Mouse (Mus musculus): ENCODE measurements around the gene Arhgef18. TPM values are rescaled to one million over a fixed set of nuclear protein-coding genes. Genes with fewer than 3 reads are reported as not detected.

The Arhgef18 gene
- polyA plus RNA-seq, 1 experiment from 2014 or later, result 5.5 TPM

- Histone ChIP-seq H3K27ac (replicated peaks) (no peak overlapping the region), H3K9me3 (ENCODE audit: control insufficient read depth, low read length) (no peaks in the 10 kb centered on the region), H3K4me3 (ENCODE audit: low read depth, low read length) (no peak overlapping the region), H3K4me2 (replicated peaks; ENCODE audit: low read depth) (no peak overlapping the region), H3K36me3 (ENCODE audit: control insufficient read depth, insufficient read depth, low read length) (no peaks in the 10 kb centered on the region), H3K4me1 (replicated peaks; ENCODE audit: control insufficient read depth, insufficient read depth) (no peaks in the 10 kb centered on the region), H3K27me3 (ENCODE audit: control insufficient read depth, insufficient read depth, low read length) (no peaks in the 10 kb centered on the region), H3K9ac (ENCODE audit: low read length) (no peak overlapping the region)
- WGBS, result 38% methylated on average over 4 of the region's 4 CpGs
- TF ChIP-seq CTCF (IDR thresholded peaks at IDR 0.05; ENCODE audit: low read depth) (no peak), EP300 (optimal IDR thresholded peaks at IDR 0.05) (no peak)
- DNase-seq (ENCODE audit: low spot score) (no peak), ATAC-seq (ENCODE audit: low FRiP score, low TSS enrichment) (no peak; the same call in 1 of the 2 replicates)
These were observed 87.5 kb downstream of the Arhgef18 start for GRCm38 (mm10) chr8:3480221-3480785.

GRCm38 (mm10) chr8:3481605-3482004 lies 88.8 kb downstream of the Arhgef18 start:
- no peak overlapping the region for H3K9ac ChIP-seq (ENCODE audit: low read length)
- no peak overlapping the region for H3K4me2 ChIP-seq (replicated peaks; ENCODE audit: low read depth)
- ATAC-seq (ENCODE audit: low FRiP score, low TSS enrichment), result no peak
- no peak overlapping the region for H3K4me3 ChIP-seq (ENCODE audit: low read depth, low read length)
- no peaks in the 10 kb centered on the region for H3K9me3 ChIP-seq (ENCODE audit: control insufficient read depth, low read length)
- H3K36me3 ChIP-seq (ENCODE audit: control insufficient read depth, insufficient read depth, low read length), result no peaks in the 10 kb centered on the region
- H3K4me1 ChIP-seq (replicated peaks; ENCODE audit: control insufficient read depth, insufficient read depth), result no peaks in the 10 kb centered on the region
- 54% methylated on average over 5 of the region's 5 CpGs for WGBS
- no peak overlapping the region for H3K27ac ChIP-seq (replicated peaks)
- no peaks in the 10 kb centered on the region for H3K27me3 ChIP-seq (ENCODE audit: control insufficient read depth, insufficient read depth, low read length)
- no peak for DNase-seq (ENCODE audit: low spot score)
- TF ChIP-seq EP300 (optimal IDR thresholded peaks at IDR 0.05) (no peak), CTCF (IDR thresholded peaks at IDR 0.05; ENCODE audit: low read depth) (no peak)

- no peak overlapping the region for H3K4me3 ChIP-seq (ENCODE audit: low read depth, low read length)
- no peak overlapping the region for H3K27ac ChIP-seq (replicated peaks)
- no peaks in the 10 kb centered on the region for H3K4me1 ChIP-seq (replicated peaks; ENCODE audit: control insufficient read depth, insufficient read depth)
- TF ChIP-seq EP300 (optimal IDR thresholded peaks at IDR 0.05), result no peak
- no peak for TF ChIP-seq CTCF (IDR thresholded peaks at IDR 0.05; ENCODE audit: low read depth)
- H3K36me3 ChIP-seq (ENCODE audit: control insufficient read depth, insufficient read depth, low read length), result no peaks in the 10 kb centered on the region
- H3K27me3 ChIP-seq (ENCODE audit: control insufficient read depth, insufficient read depth, low read length), result no peaks in the 10 kb centered on the region
- ATAC-seq (ENCODE audit: low FRiP score, low TSS enrichment) (0 out of 2 replicates have a peak, but pooled peaks have one; percentile 41), DNase-seq (ENCODE audit: low spot score) (no peak)
- H3K9me3 ChIP-seq (ENCODE audit: control insufficient read depth, low read length), result no peaks in the 10 kb centered on the region
- no peak overlapping the region for H3K9ac ChIP-seq (ENCODE audit: low read length)
- H3K4me2 ChIP-seq (replicated peaks; ENCODE audit: low read depth), result no peak overlapping the region
- WGBS, result 74% methylated on average over 22 of the region's 22 CpGs
These were observed 89.5 kb downstream of the Arhgef18 start for GRCm38 (mm10) chr8:3482240-3482740.

GRCm38 (mm10) chr8:3483546-3483945 lies 90.7 kb downstream of the Arhgef18 start:
- Histone ChIP-seq H3K4me3 (ENCODE audit: low read depth, low read length) (no peak overlapping the region), H3K36me3 (ENCODE audit: control insufficient read depth, insufficient read depth, low read length) (no peaks in the 10 kb centered on the region), H3K4me1 (replicated peaks; ENCODE audit: control insufficient read depth, insufficient read depth) (no peaks in the 10 kb centered on the region), H3K27ac (replicated peaks) (no peak overlapping the region), H3K9ac (ENCODE audit: low read length) (no peak overlapping the region), H3K27me3 (ENCODE audit: control insufficient read depth, insufficient read depth, low read length) (no peaks in the 10 kb centered on the region), H3K4me2 (replicated peaks; ENCODE audit: low read depth) (no peak overlapping the region), H3K9me3 (ENCODE audit: control insufficient read depth, low read length) (no peaks in the 10 kb centered on the region)
- 63% methylated on average over 7 of the region's 7 CpGs for WGBS
- no peak for TF ChIP-seq CTCF (IDR thresholded peaks at IDR 0.05; ENCODE audit: low read depth)
- no peak for TF ChIP-seq EP300 (optimal IDR thresholded peaks at IDR 0.05)
- DNase-seq (ENCODE audit: low spot score) (no peak), ATAC-seq (ENCODE audit: low FRiP score, low TSS enrichment) (no peak)

GRCm38 (mm10) chr8:3485192-3485591 lies 92.4 kb downstream of the Arhgef18 start:
- Histone ChIP-seq H3K4me2 (replicated peaks; ENCODE audit: low read depth) (no peak overlapping the region), H3K4me3 (ENCODE audit: low read depth, low read length) (no peak overlapping the region), H3K27me3 (ENCODE audit: control insufficient read depth, insufficient read depth, low read length) (no peaks in the 10 kb centered on the region), H3K4me1 (replicated peaks; ENCODE audit: control insufficient read depth, insufficient read depth) (no peaks in the 10 kb centered on the region), H3K27ac (replicated peaks) (no peak overlapping the region), H3K36me3 (ENCODE audit: control insufficient read depth, insufficient read depth, low read length) (no peaks in the 10 kb centered on the region), H3K9ac (ENCODE audit: low read length) (no peak overlapping the region), H3K9me3 (ENCODE audit: control insufficient read depth, low read length) (no peaks in the 10 kb centered on the region)
- no peak for DNase-seq (ENCODE audit: low spot score)
- no peak for TF ChIP-seq EP300 (optimal IDR thresholded peaks at IDR 0.05)
- no peak for TF ChIP-seq CTCF (IDR thresholded peaks at IDR 0.05; ENCODE audit: low read depth)
- no peak for ATAC-seq (ENCODE audit: low FRiP score, low TSS enrichment)
- 23% methylated on average over 5 of the region's 5 CpGs for WGBS
